Mouse (Mus musculus) left cerebral cortex, adult 9 months (tissue): ENCODE data around the gene Zfp595.
"Not testable (repeated sequence)": the region's sequence is repeated elsewhere in the genome, so short reads cannot be mapped to it uniquely, and the experiment has no call there.

Experiments
- DNase-seq, 2 experiments: peaks; one replicate each; pipeline ENCODE4 v3.0.0; 2022; ENCODE audit warnings: low spot score in 2 of 2

Zfp595 gene

DNA sequence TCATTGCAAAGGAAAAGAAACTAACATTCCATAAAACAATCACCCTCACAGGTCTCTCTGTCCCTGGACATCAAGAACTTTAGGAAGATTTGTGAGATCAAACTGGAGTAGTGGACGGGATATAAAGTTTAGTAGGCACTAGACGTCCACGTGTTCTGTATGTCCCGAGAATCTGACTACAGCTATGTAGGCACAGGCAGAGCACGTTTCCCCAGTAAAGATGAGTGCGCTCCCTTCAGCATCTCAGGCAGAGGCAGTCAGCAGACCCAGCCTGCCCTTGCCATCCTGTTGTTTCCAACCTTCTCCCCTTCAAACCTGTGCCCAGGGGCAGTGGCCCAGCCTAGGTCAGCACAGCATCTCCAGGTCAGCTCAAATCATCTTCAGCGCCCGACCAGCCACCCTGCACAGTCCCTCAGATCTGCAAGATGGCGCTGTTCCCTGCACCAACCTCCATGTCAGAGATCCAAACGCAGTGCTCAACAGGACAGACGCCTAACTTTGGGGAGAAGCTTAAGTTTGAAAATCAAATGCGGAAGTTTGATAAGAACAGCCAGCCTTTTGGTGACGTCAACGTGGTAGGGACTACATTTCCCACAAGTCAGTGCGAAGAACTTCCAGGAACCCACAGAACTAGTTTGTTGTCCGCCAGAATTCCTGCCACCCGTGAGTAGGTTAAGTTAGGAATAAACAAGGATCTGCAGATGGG lies at the start of gene Zfp595:
Zfp595 (minus strand) TSS at position 552 of the 706 bp plus-strand sequence.
- peak; percentile 68 to 88 for DNase-seq

DNA sequence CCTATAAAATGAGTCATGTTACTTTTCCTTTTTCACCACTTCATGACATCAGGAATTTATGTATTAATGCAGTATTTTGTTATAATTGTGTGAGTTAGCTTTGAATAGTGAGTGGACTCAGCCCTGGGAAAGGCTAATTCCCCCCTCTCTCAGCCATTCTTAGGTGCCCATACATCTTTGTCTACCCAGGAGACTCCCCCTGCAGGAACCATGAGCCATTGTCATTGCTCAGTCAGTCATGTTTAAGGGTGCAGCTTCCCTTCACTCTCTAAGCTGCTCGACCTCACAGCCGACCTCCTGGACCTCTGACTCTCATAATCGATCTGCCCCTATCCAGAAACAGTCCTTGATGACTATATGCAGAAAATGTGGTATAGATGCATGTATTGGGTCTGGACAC lies 43.9 kb upstream of the Zfp595 start:
- not testable (repeated sequence) for DNase-seq

DNA sequence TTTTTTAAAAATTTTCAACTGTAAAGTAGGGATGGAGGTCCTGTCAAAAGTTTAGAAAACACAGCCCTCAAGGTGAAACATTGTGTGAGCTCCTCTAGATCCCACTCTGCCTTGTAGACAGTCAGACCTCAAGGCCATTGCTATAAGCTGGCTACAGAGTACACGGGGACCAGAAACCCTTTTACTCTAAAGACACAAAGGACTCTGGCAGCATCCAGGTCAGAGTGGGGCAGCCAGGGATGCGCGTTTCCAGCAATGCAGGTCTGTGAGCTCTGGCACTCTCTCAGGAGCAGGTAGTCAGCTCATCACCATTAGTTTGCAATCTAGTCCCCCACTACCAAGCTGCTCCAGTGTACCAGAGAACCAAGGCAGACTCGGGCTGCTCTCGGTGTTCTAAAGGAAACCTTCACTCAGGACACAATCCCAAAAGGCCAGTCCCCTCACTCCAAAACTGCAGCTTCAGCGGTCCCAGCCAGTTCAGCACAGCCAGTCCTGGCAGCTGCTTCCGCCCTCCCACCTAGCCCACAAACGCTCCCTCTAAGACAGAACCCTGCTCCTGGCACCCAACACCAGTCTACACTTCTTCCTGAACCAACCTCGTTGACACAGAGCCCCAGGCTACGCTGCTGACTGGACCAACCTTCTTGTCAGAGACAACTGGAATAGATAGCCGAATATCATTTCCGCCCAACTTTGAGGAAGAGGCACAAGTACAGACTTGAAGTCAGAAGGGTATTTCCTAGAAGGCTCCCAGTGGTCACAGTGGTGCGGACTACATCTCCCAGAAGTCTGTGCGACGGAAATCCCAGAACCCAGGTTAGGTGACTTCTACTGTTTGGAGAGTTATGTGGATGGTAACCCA lies 42.9 kb upstream of the Zfp595 start, which contains the start of the genes Gm28041 and Zfp456:
Gm28041 (minus strand) TSS at position 684 of the 862 bp plus-strand sequence.
Zfp456 (minus strand) TSS at position 761 of the 862 bp plus-strand sequence.
- DNase-seq, result peak in 1 of 2 experiments; percentile 62

DNA sequence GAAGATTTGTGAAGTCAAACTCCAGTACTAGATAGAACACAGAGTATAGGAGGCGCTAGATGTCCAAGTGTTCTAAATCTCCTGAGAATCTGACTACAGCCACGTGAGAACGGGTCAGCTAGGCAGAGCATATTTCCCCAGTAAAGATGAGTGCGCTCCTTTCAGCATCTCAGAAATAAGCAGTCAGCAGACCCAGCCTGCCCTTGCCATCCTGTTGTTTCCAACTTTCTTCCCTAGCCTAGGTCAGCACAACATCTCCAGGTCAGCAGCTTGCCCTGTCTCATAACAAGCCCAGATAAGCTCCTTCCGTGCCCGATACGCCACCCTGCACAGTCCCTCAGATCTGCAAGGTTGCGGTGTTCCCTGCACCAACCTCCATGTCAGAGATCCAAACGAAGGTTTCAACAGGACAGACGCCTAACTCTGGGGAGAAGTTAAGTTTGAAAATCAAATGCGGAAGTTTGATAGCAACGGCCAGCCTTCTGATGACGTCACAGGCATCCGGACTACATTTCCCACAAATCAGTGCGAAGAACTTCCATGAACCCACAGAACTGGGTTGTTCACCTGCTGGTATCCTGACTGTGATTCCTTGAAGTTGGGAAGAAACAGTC lies 27.9 kb upstream of the Zfp595 start, which contains the start of the genes Gm28044 and Zfp953:
Gm28044 (minus strand) TSS at position 406 of the 614 bp plus-strand sequence.
Zfp953 (minus strand) TSS at position 475 of the 614 bp plus-strand sequence.
- DNase-seq, result peak; percentile 57 to 94

DNA sequence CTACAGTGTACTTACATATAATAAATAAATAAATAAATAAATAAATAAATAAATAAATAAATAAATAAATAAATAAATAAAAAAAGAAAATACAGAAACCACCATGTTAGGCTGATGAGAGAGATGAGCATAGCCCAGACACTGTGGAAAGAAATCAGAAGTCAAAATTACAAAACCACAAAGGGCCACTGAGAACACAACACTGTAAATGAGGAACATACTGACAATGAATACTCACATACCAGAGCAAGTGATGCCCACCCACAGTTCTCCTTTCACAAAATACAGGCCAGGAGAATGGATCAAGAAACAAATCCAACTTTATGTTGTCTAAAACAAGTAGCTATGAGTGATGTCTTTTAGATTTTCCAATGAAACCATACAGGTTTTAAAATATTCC lies 19.5 kb upstream of the Zfp595 start:
- DNase-seq, result no peak

DNA sequence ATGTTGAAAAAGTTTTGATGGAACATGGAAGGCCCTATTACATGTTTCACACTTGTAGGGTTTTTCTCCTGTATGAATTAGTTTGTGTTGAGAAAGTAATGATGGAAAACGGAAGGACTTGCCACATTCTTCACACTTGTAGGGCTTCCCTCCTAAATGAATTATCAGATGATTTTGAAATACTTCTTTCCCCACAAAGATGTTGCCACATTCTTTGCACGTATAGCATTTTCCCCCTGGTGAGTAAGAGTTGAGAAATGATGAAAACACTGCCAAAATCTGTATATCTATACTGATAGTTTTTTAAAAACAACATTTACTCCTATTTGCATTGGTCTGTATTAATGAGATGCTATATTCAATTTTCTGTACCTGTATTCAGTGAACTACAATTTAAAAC lies 11.1 kb upstream of the Zfp595 start:
- no peak for DNase-seq

DNA sequence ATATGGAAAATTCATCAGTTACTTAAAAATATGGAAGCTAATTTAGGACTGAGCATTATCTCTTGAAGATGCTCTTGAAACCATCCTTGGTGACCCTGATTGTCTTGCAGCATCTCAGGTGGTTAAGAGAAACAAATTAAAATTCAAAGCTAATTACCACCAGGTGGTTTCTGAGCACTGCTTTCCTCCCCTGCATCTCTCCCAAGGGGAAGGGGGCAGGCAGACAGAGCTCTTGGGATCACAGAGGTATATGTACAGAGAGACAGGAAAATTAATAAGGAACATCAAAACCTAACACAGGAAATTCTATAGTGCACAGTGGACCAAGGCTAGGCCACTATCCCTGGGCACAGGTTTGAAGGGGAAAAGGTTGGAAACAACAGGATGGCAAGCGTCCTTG lies 507 bp upstream of the Zfp595 start:
- DNase-seq, result no peak

DNA sequence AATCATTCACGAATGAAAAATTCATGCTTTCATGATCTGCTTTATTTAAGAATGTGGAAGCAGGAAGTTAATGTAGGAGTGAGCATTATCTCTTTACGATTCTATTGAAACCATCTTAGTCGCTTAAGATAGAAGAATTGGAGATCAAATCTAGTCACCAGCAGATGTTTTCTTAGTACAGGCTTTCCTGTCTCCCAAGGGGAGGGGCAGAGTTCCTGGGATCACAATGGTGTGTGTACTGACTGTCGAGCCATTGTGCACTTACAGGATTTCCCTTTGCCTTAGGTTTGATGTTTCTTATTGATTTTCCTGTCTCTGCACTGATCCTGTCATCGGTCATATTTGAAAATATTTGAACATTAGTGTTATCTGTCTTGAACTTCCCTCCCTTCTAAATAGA lies 25.7 kb downstream of the Zfp595 start:
- no peak for DNase-seq

DNA sequence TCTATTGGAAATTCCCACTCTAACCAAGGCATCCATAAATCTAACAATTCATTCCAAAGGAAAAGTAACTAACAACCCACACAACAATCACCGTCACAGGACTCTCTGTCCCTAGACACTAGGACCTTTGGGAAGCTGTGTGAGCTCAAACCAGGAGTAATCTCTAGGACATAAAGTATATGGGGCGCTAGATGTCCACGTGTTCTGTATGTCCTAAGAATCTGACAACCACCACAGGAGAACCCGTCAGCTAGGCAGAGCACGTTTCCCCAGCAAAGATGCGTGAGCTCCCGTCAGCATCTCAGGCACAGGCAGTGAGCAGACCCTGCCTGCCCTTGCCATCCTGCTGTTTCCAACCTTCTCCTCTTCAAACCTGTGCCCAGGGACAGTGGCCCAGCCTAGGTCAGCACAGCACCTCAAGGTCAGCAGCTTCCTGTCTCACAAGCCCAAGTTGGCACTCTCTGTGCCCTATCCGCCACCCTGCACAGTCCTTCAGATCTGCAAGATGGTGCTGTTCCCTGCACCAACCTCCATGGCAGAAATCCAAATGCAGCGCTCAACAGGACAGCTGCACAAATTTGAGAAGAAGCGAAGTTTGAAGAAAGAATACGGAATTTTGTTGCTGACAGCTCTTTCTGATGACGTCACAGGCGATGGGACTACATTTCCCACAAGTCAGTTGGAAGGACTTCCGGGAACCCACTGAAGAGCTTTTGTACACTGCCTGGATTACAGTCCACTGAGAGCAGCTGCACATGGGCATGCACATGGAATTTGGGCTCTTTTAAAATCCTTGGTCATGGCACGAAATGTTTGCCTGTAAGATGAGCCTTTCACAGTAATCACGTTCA lies 26.3 kb downstream of the Zfp595 start, which contains the start of gene Zfp457:
Zfp457 (minus strand) TSS at position 664 of the 851 bp plus-strand sequence.
- peak; percentile 88 to 94 for DNase-seq

DNA sequence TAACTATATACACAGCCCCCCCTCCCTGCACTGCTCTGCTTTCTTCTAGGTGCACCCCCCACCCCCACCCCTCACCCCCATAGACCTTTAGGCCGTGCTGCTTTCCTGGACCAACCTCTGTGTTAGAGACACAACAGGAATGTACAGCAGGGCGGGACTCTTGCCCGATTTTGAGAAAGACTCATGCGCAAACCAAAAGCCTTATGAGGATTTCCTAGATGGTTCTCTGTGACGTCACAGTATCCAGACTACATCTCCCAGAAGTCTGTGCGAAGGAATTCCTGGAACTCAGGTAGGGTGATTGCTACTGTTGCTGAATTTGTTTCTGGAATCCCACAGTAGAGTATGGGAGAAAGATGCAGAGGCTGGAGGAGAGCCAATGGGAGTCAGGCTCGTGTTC lies 54.1 kb downstream of the Zfp595 start, which contains the start of gene Zfp458:
Zfp458 (minus strand) TSS at position 153 of the 400 bp plus-strand sequence.
- peak; percentile 7 to 35 for DNase-seq

DNA sequence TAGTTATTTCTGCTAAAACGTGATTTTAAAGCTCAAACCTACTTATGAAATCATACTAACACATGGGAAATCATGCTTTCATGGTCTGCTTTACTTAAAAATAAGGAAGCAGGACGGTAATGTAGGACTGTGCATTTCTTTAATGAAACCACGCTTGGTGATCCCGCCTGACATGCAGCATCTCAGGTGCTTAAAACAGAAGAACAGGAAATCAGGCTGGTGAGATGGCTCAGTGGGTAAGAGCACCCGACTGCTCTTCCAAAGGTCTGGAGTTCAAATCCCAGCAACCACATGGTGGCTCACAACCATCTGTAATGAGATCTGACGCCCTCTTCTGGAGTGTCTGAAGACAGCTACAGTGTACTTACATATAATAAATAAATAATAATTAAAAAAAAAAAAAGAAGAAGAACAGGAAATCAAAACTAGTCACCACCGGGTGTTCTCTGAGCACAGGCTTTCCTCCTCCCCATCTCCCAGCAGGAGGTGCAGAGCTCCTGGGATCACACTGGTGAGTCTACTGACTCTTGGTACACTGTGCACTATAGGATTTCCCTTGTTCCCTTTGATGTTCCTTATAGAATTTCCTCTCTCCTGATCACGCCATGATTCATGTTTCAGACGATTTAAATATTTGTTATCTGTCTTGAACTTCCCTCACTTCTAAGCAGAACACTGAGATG lies 62.8 kb downstream of the Zfp595 start:
- not testable (repeated sequence) for DNase-seq

DNA sequence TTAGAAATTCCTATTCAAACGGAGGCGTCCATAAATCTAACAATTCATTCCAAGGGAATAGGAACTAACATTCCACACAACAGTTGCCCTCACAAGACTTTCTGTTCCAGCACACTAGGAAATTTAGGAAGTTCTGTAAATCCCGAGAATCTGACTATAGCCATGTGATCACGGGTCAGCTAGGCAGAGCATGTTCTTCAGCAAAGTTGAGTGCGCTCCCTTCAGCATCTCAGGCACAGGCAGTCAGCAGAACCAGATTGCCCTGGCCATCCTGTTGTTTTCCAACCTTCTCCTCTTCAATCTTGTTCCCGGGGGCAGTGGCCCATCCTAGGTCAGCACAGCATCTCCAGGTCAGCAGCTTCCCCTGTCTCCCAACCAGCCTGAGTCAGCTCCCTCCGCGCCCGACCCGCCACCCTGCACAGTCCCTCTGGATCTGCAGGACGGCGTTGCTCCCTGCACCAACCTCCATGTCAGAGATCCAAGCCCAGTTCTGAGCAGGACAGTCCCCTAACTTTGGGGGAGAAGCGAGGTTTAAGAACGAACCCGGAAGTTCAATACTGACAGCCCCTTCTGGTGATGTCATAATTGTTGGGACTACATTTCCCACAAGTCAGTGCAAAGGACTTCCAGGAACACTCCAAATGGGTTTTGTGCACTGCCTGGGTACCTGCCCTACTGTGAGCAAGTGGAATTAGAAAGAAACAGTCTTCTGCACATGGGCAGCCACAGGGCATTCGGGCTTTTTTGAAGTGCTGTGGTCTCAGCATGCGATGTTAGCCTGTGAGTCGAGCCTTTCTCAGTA lies 63.6 kb downstream of the Zfp595 start:
- peak; percentile 73 to 86 for DNase-seq
